Mouse (Mus musculus): ENCODE measurements at regions not wholly inside any gene's neighbourhood (a gene's known extent, or its start where the extent isn't known, plus 50 kb on each side); places are given as distances from the start of the nearest gene placed in this dataset.
"Not testable (repeated sequence)": the region's sequence is repeated elsewhere in the genome, so short reads cannot be mapped to it uniquely, and the experiment has no call there.

- DNase-seq (ENCODE audit: low spot score in 2 of 2) = no peak
These were observed 71.8 kb upstream of the Cpsf6 start for GRCm38 (mm10) chr10:117451396-117452185.

- DNase-seq (ENCODE audit: low spot score in 2 of 2) = no peak
These were observed 70.8 kb upstream of the Cpsf6 start for GRCm38 (mm10) chr10:117450631-117451030.

GRCm38 (mm10) chr10:117450240-117450569, 70.4 kb upstream of the Cpsf6 start:
- DNase-seq (ENCODE audit: low spot score in 2 of 2) = no peak

- DNase-seq (ENCODE audit: low spot score in 2 of 2) = no peak
These were observed 69.8 kb upstream of the Cpsf6 start for GRCm38 (mm10) chr10:117449416-117450239.

- not testable (repeated sequence) for DNase-seq (ENCODE audit: low spot score in 2 of 2)
These were observed 69.0 kb upstream of the Cpsf6 start for GRCm38 (mm10) chr10:117448783-117449182.

GRCm38 (mm10) chr10:117447626-117448025, 67.8 kb upstream of the Cpsf6 start:
- no peak for DNase-seq (ENCODE audit: low spot score in 2 of 2)

GRCm38 (mm10) chr10:117447206-117447605, 67.4 kb upstream of the Cpsf6 start:
- DNase-seq (ENCODE audit: low spot score in 2 of 2) = no peak

GRCm38 (mm10) chr10:117446776-117447175, 67.0 kb upstream of the Cpsf6 start:
- DNase-seq (ENCODE audit: low spot score in 2 of 2) = no peak

GRCm38 (mm10) chr10:117445801-117446490, 66.1 kb upstream of the Cpsf6 start:
- DNase-seq (ENCODE audit: low spot score in 2 of 2) = peak; percentile 47 to 72

GRCm38 (mm10) chr10:117445181-117445790, 65.5 kb upstream of the Cpsf6 start:
- no peak for DNase-seq (ENCODE audit: low spot score in 2 of 2)

GRCm38 (mm10) chr10:117444761-117445160, 64.9 kb upstream of the Cpsf6 start:
- DNase-seq (ENCODE audit: low spot score in 2 of 2) = no peak

GRCm38 (mm10) chr10:117443426-117444350, 63.9 kb upstream of the Cpsf6 start:
- DNase-seq (ENCODE audit: low spot score in 2 of 2) = no peak

- DNase-seq (ENCODE audit: low spot score in 2 of 2) = no peak
These were observed 62.4 kb upstream of the Cpsf6 start for GRCm38 (mm10) chr10:117441979-117442803.

- no peak for DNase-seq (ENCODE audit: low spot score in 2 of 2)
These were observed 61.5 kb upstream of the Cpsf6 start for GRCm38 (mm10) chr10:117441121-117441978.

GRCm38 (mm10) chr10:117440225-117440976, 60.6 kb upstream of the Cpsf6 start:
- DNase-seq (ENCODE audit: low spot score in 2 of 2) = no peak

GRCm38 (mm10) chr10:117439206-117440110, 59.6 kb upstream of the Cpsf6 start:
- no peak for DNase-seq (ENCODE audit: low spot score in 2 of 2)

Data from layer of hippocampus, adult 18-20 months (tissue).